In genomic region chr11:116644225-116645112, GRCm38 (mm10) we compare ENCODE assay signal across 9 mouse cellular contexts. TPM values are rescaled to one million over a fixed set of nuclear protein-coding genes. Genes with fewer than 3 reads are reported as not detected.
DNase-seq lines count a peak whose midpoint lies in the region; TF ChIP-seq lines count a peak whose summit lies in the region.
"Had no signal": no experiment of that assay in that cellular context is flagged by ENCODE, and none has a peak within 500 bp of the region (broad histone marks: within the 10 kb centered on the region; RNA-seq: fewer than 3 reads in every experiment).

No protein-coding gene starts in this region.

- DNase-seq in cerebellum, adult 2 months, result peak; percentile 17 to 49
- DNase-seq in cerebellum, adult 18-20 months, result no peak
- no peak for DNase-seq in spleen, adult 2 months (ENCODE audit: low read depth in 1 of 2, low spot score in 2 of 2)
- DNase-seq in spleen, postnatal 4 days (ENCODE audit: low spot score in 2 of 2), result no peak
- DNase-seq in kidney, postnatal 14 days, result peak; percentile 29
- no peak for DNase-seq in urinary bladder, postnatal 4 days (ENCODE audit: low spot score in 2 of 2)
- no peak for DNase-seq in layer of hippocampus, postnatal 14 days (ENCODE audit: low spot score in 2 of 2)
- no peak for DNase-seq in layer of hippocampus, postnatal 10 days (ENCODE audit: low spot score in 2 of 2)

- H3K27me3 ChIP-seq in cerebellum, adult 2 months (ENCODE audit: control insufficient read depth, insufficient read depth, low read length), result no peaks in the 10 kb centered on the region
- no peaks in the 10 kb centered on the region for H3K27me3 ChIP-seq in spleen, adult 2 months (ENCODE audit: control insufficient read depth, insufficient read depth, low read length)

- TF ChIP-seq CTCF in cerebellum, adult 2 months (IDR thresholded peaks at IDR 0.05; ENCODE audit: borderline replicate concordance, insufficient read depth, low read depth, low read length), result no peak
- TF ChIP-seq CTCF in spleen, adult 2 months (IDR thresholded peaks at IDR 0.05; ENCODE audit: extremely low read depth, insufficient read depth, insufficient read length, insufficient replicate concordance), result no peak

- WGBS in cerebellum, adult 2 months, result 47% methylated on average over 21 of the region's 21 CpGs
- WGBS in spleen, adult 2 months, result 88% methylated on average over 21 of the region's 21 CpGs

- TF ChIP-seq POLR2A in cerebellum, adult 2 months (IDR thresholded peaks at IDR 0.05; ENCODE audit: borderline replicate concordance, insufficient read depth, low read length), result no peak
- no peak for TF ChIP-seq POLR2A in spleen, adult 2 months (IDR thresholded peaks at IDR 0.05; ENCODE audit: low read depth, low read length)

- H3K27ac ChIP-seq in cerebellum, adult 2 months (ENCODE audit: insufficient read depth, low read length), result 0 out of 2 replicates have a peak overlapping the region, but pooled peaks have one; percentile 10
- H3K27ac ChIP-seq in spleen, adult 2 months (ENCODE audit: insufficient read depth, low read length), result 0 out of 2 replicates have a peak overlapping the region, but pooled peaks have one; percentile 8

- H3K36me3 ChIP-seq in spleen, adult 2 months (ENCODE audit: control insufficient read depth, insufficient read depth, low read length), result no peaks in the 10 kb centered on the region

- H3K4me1 ChIP-seq in cerebellum, adult 2 months (ENCODE audit: control insufficient read depth, insufficient read depth, low read length), result peaks cover 14% of the 10 kb centered on the region
- H3K4me1 ChIP-seq in spleen, adult 2 months (ENCODE audit: control insufficient read depth, insufficient read depth, insufficient read length), result no peaks in the 10 kb centered on the region; the same call in 1 of the 2 replicates

- H3K4me3 ChIP-seq in cerebellum, adult 2 months (replicated peaks; ENCODE audit: insufficient read depth, low read depth, low read length), result no peak overlapping the region
- no peak overlapping the region for H3K4me3 ChIP-seq in spleen, adult 2 months (ENCODE audit: extremely low read depth, insufficient read depth, insufficient read length)

RNA-seq across cellular contexts. Expression of gene Prcd, which starts 8.9 kb away (rescaled TPM):
- 13.7 and 14.2 TPM in 2 replicates for polyA plus RNA-seq in cerebellum, adult 2 months (2012; rRNA removed)
- 0.35 and 0.72 TPM in 2 replicates for polyA plus RNA-seq in spleen, adult 2 months (2012; rRNA removed)
- 1 to 10 TPM; 4.6 to 5.0 TPM for total RNA-seq in layer of hippocampus, postnatal 14 days (2021)
- total RNA-seq in layer of hippocampus, postnatal 10 days (2021), result 1 to 10 TPM; 3.4 to 3.8 TPM

RNA-seq across cellular contexts. Expression of gene Cygb, which starts 9.6 kb away (rescaled TPM):
- polyA plus RNA-seq in cerebellum, adult 2 months (2012; rRNA removed), result 105 and 113 TPM in 2 replicates
- 10.0 and 14.2 TPM in 2 replicates for polyA plus RNA-seq in spleen, adult 2 months (2012; rRNA removed)
- total RNA-seq in layer of hippocampus, postnatal 14 days (2021), result 10 to 100 TPM; 48.9 to 52.1 TPM
- 10 to 100 TPM; 33.0 to 42.3 TPM for total RNA-seq in layer of hippocampus, postnatal 10 days (2021)

RNA-seq across cellular contexts. Expression of gene Rhbdf2, which starts 17.6 kb away (rescaled TPM):
- polyA plus RNA-seq in cerebellum, adult 2 months (2012; rRNA removed), result 1.9 and 2.2 TPM in 2 replicates
- polyA plus RNA-seq in spleen, adult 2 months (2012; rRNA removed), result 84.5 and 91.2 TPM in 2 replicates
- 1 to 10 TPM; 1.6 to 1.7 TPM for total RNA-seq in layer of hippocampus, postnatal 14 days (2021)
- 1 to 10 TPM in 1 of 2 experiments, under 1 TPM in 1; 0.94 to 1.5 TPM for total RNA-seq in layer of hippocampus, postnatal 10 days (2021)

RNA-seq across cellular contexts. Expression of gene Aanat, which starts 58.2 kb away (rescaled TPM):
- polyA plus RNA-seq in cerebellum, adult 2 months (2012; rRNA removed), result 1.2 and 1.3 TPM in 2 replicates
- polyA plus RNA-seq in spleen, adult 2 months (2012; rRNA removed), result not detected in 2 replicates
- total RNA-seq in layer of hippocampus, postnatal 14 days (2021), result under 1 TPM; 0.39 to 0.76 TPM
- total RNA-seq in layer of hippocampus, postnatal 10 days (2021), result under 1 TPM in 1 of 2 experiments, not detected in 1; 0.34 TPM
- total RNA-seq: gastrocnemius, postnatal 4 days had no signal

Comparison
In these comparisons a context has a peak if more than half of its experiments do, and no peak if none do; other contexts are left out.
1. DNase-seq: peak in cerebellum, adult 2 months (2 of 2) and kidney, postnatal 14 days (single experiment); none in cerebellum, adult 18-20 months (0 of 2), spleen, adult 2 months (0 of 2), spleen, postnatal 4 days (0 of 2), urinary bladder, postnatal 4 days (0 of 2), layer of hippocampus, postnatal 14 days (0 of 2) and layer of hippocampus, postnatal 10 days (0 of 2).